Mouse (Mus musculus) embryonic facial prominence, embryonic 14.5 days (tissue): Measurements from ENCODE around the gene Taldo1. TPM values are rescaled to one million over a fixed set of nuclear protein-coding genes. Genes with fewer than 3 reads are reported as not detected.

Source experiments
- ATAC-seq: fragments of 200-750 bp; cut with Nextera tagmentation; 2 replicates; pipeline ENCODE4 v1.8.0; 2017; ENCODE audit warnings: low read depth, moderate number of reproducible peaks, moderate TSS enrichment
- DNase-seq: peaks from one replicate; pipeline ENCODE4 v3.0.0-alpha.2; 2015; ENCODE audit warnings: low spot score
- H3K27ac ChIP-seq: fragments of 300-500 bp; sonication (generic); replicated peaks from 2 replicates; pipeline ENCODE4 v1.5.1; 2014; ENCODE audit warnings: low read depth, mild to moderate bottlenecking, low read length, moderate library complexity
- H3K27me3 ChIP-seq: fragments of 300-500 bp; sonication (generic); replicated peaks from 2 replicates; pipeline ENCODE4 v1.6.1; 2014; ENCODE audit warnings: low read length; ENCODE audit not compliant: control insufficient read depth, insufficient read depth
- H3K36me3 ChIP-seq: fragments of 300-500 bp; sonication (generic); 2 replicates; pipeline ENCODE4 v1.6.1; 2014; ENCODE audit warnings: low read length, mixed read lengths; ENCODE audit not compliant: control insufficient read depth, insufficient read depth
- H3K4me1 ChIP-seq: fragments of 300-500 bp; sonication (generic); 2 replicates; pipeline ENCODE4 v1.6.1; 2014; ENCODE audit warnings: antibody characterized with exemption, low read length; ENCODE audit not compliant: control insufficient read depth, insufficient read depth
- H3K4me2 ChIP-seq: fragments of 300-500 bp; sonication (generic); 2 replicates; pipeline ENCODE4 v1.6.1; 2014; ENCODE audit warnings: low read depth, mild to moderate bottlenecking, low read length, moderate library complexity, mixed read lengths
- H3K4me3 ChIP-seq: fragments of 300-500 bp; sonication (generic); 2 replicates; pipeline ENCODE4 v1.5.1; 2014; ENCODE audit warnings: low read depth, mild to moderate bottlenecking, low read length
- H3K9ac ChIP-seq: fragments of 300-500 bp; sonication (generic); 2 replicates; pipeline ENCODE4 v1.6.1; 2014; ENCODE audit warnings: low read depth, mild to moderate bottlenecking, low read length, moderate library complexity, mixed read lengths
- H3K9me3 ChIP-seq: fragments of 300-500 bp; sonication (generic); 2 replicates; pipeline ENCODE4 v1.6.1; 2016; ENCODE audit warnings: low read length; ENCODE audit not compliant: control insufficient read depth
- WGBS: fragments of 180-500 bp; shearing (Covaris S2); extraction: QIAGEN DNeasy Blood & Tissue Kit; methylation state at CpG from one replicate; pipeline ENCODE4 v1.1.7; 2014; 5-methylcytosine and 5-hydroxymethylcytosine counted together
- polyA plus RNA-seq: library from polyadenylated mRNA; unstranded; fragments of >200 nt; fragmentation: Nextera tagmentation; extraction: Ambion mirVana; gene quantifications from 2 replicates; pipeline ENCODE4 v1.2.1, GENCODE M21; 2014

Taldo1 gene
- polyA plus RNA-seq, 1 experiment from 2014 or later: 248 TPM

DNA sequence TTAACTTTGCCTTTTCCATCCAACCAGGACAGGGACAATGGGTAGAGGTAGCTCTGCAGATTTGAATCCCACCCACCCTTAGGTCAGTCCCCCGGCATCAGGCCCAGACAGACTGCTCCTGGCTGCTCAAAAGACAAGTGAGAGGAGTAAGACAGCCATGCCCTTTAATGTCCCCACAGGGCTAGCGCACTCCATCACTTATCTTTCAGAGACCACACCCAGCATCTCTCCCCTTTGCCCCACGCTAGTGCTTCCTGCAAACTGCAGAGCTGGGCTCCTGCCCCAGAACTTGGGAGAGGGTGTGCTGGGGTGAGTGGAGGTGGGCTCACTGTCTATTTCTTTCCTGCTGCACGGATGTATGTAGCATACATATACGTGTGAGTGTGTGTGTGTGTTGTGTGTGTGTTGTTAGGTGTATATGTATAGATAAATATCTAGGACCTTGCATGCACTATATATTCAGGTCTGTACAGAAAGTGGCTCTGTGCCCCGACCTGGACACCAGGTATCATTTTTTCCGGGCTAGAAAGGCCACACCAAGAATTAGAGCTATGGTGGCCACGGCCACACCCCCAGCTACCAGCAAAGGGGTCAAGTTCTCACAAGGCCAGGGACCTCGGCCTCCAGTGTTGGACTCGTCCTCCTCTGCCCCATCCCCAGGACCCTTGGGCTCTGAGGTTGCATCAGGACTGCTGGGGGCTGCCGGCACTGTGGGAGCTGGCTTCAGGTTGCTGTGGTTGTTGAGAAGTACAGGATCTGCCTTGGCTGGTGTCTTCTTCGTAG, 35.1 kb downstream of the Taldo1 start:
- no peak overlapping the region for H3K9ac ChIP-seq
- DNase-seq (no peak), ATAC-seq (no peak)
- 78% methylated on average over 12 of the region's 12 CpGs for WGBS
- no peaks in the 10 kb centered on the region for H3K27me3 ChIP-seq
- H3K4me2 ChIP-seq: no peak overlapping the region
- H3K9me3 ChIP-seq: no peaks in the 10 kb centered on the region
- peaks cover 4% of the 10 kb centered on the region; the same call in 1 of the 2 replicates for H3K4me1 ChIP-seq
- H3K27ac ChIP-seq: no peak overlapping the region
- no peak overlapping the region for H3K4me3 ChIP-seq
- H3K36me3 ChIP-seq: peaks cover 20% of the 10 kb centered on the region

DNA sequence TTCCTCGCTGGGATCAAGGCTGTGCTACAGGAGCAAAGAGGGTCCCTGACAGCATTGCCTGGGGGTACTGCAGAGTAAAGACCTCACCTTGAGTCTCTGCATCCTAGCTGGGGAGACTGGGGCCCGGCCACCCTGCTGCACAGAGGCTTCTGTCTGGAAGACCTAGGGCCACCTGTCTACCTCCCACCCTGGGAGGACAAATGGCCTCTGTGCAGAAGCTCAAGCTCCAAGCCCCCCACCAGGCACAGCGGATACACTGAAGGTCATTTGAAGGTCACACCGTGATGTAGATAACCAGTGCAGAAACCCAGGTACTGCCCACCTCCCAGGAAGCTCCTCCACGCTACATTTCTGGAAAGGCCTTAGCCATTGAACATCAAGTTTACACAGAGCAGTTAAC, 36.7 kb downstream of the Taldo1 start:
- ATAC-seq: no peak
- Histone ChIP-seq H3K9ac (no peak overlapping the region; the same call in 1 of the 2 replicates), H3K4me1 (peaks cover 4% of the 10 kb centered on the region; the same call in 1 of the 2 replicates), H3K27me3 (no peaks in the 10 kb centered on the region), H3K27ac (no peak overlapping the region), H3K9me3 (no peaks in the 10 kb centered on the region), H3K4me2 (peak overlapping the region; percentile 47; the same call in 1 of the 2 replicates), H3K4me3 (peak overlapping the region; percentile 27), H3K36me3 (peaks cover 35% of the 10 kb centered on the region)
- 57% methylated on average over 5 of the region's 5 CpGs for WGBS
- no peak for DNase-seq

DNA sequence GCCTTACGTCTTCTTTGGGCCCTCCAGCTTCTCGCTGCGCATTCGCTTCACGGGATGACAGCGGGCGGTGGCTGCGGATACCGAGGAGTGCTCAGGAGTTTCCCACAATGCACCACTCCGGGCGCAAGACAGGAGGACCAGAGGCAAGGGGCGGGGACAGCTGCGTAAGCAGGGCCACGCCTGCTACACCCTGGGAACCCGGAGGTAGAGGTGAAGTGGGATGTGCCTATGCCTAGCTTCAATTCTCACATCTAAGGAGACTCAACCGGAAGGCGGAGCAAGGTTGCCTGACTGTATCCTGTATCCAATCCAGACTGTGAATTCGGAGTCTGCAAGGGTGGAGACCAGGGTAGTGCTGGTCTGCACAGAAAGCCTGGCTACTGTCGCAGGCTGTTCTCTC, 37.3 kb downstream of the Taldo1 start, which contains the start of gene Cend1:
Gene Cend1, minus strand, starts transcription at position 182 of the 400 bp plus-strand sequence.
- Histone ChIP-seq H3K27me3 (no peaks in the 10 kb centered on the region), H3K9ac (no peak within 1 kb of the TSS; the same call in 1 of the 2 replicates), H3K4me2 (peak within 1 kb of the TSS; percentile 47), H3K9me3 (no peaks in the 10 kb centered on the region), H3K4me3 (peak within 1 kb of the TSS; percentile 27), H3K4me1 (peaks cover 9% of the 10 kb centered on the region; the same call in 1 of the 2 replicates), H3K36me3 (peaks cover 36% of the 10 kb centered on the region), H3K27ac (no peak within 1 kb of the TSS; the same call in 1 of the 2 replicates)
- 2% methylated on average over 19 of the region's 19 CpGs for WGBS
- ATAC-seq (peak; percentile 81), DNase-seq (peak; percentile 79)

DNA sequence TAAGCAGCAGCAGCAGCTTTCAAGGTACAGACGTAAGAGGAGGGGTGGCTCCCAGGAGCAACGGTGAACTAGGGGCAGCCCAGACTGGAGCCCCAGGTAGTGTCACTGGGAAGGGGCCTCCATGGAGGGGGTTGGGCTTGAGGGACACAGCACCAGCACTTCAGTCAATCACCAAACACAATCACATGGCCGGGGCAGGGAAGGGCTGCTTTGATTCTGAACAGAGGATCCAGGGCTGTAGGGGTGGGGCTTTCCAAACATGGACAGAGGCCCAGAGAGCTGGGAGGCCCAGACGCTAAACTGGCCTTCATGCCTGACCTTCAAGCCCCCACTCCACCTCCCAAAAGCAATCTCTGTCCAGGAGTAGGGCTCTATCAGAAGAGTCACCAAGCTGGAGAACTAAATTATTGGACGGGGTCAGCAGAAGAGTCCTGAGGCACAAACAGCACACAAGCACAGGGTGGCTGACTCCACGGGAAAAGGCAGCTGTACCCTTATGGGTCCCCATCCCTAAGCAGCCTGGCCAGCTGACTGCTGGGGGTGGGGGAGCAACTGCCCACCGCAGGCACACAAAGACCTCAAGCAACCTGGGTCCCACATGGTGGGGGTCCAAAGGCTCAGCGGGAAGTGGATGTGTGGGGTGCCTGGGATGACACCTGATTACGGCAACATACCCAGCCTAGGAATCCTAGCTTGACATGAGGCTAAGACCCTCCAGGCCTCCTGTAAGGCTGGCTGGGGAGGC, 38.0 kb downstream of the Taldo1 start:
- Histone ChIP-seq H3K9ac (no peak overlapping the region), H3K27ac (no peak overlapping the region), H3K4me3 (no peak overlapping the region), H3K9me3 (no peaks in the 10 kb centered on the region), H3K4me2 (no peak overlapping the region), H3K36me3 (peaks cover 36% of the 10 kb centered on the region), H3K27me3 (no peaks in the 10 kb centered on the region), H3K4me1 (peaks cover 10% of the 10 kb centered on the region; the same call in 1 of the 2 replicates)
- WGBS: 64% methylated on average over 9 of the region's 9 CpGs
- no peak for DNase-seq
- ATAC-seq: no peak

DNA sequence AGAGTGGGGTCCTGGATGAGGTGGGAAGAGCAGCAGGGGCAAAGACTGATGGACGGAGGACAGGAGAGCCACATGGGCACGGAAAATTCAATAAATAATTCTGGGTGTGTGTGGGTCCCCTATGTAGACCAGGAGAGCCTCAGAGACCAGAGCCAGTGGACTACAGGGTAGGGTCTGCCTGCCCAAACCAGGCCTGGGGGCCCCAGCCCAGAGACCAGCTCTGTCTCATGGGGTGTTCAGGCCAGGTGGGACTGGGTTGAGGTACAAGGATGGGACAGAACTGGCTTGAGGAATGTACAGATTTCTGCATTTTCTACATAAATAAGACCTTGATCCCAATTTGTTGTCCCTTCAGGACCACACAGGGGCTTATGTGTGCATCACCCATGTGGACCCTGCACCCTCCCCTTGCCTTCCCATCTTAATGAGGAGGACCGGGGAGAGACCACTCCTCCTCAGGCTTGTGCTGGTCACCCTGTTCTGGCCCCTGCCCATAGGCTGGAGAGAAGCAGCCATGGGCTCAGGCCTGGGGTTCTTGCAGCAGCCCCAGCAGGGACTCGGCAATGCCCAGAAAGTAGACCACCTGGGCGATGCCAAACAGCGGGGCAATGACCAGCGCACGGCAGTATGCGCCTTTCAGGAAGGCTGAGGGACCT, 38.7 kb downstream of the Taldo1 start:
- Histone ChIP-seq H3K36me3 (peaks cover 36% of the 10 kb centered on the region), H3K27ac (no peak overlapping the region), H3K4me1 (peaks cover 14% of the 10 kb centered on the region; the same call in 1 of the 2 replicates), H3K4me2 (no peak overlapping the region), H3K4me3 (no peak overlapping the region), H3K27me3 (no peaks in the 10 kb centered on the region), H3K9ac (no peak overlapping the region), H3K9me3 (no peaks in the 10 kb centered on the region)
- no peak for ATAC-seq
- 97% methylated on average over 9 of the region's 9 CpGs for WGBS
- DNase-seq: no peak

DNA sequence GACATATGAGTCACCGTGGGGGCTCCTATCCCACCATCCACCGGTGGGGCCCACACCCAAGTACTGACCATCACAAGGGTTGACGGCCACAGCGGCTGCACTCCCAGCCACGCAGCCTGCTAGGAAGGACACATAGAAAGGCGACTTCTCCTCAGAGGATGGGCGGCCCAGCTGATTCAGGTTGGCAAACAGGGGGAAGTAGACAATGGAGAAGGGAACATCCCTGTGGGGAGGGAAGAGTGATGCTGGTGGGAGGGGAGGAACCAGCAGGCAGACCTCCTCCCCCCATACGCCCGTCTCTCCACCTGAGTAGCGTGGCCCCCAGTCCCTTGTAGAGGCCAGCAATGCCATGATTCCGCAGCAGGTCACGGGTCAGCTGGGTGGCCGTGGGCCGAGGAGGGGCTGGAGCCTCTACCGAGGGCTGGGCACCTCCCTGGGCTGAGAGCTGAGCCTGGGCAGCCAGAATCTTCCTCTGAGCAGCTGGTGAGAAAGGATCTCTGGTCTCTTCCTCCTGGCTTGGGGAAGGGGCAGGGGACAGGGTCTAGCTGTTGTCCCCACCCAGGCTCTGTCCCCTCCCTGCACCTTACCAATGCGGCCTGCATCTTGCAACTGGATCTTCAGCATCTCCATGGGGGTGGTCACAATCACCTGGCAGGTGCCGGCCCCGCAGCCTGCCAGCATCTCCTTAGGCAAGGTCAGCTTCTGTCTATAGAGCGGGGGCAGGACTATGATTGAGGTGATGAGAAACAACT, 39.6 kb downstream of the Taldo1 start:
- no peak for DNase-seq
- Histone ChIP-seq H3K9ac (no peak overlapping the region), H3K36me3 (peaks cover 36% of the 10 kb centered on the region), H3K4me2 (no peak overlapping the region), H3K4me1 (peaks cover 21% of the 10 kb centered on the region; the same call in 1 of the 2 replicates), H3K27ac (no peak overlapping the region), H3K27me3 (no peaks in the 10 kb centered on the region), H3K9me3 (no peaks in the 10 kb centered on the region), H3K4me3 (no peak overlapping the region)
- no peak for ATAC-seq
- 92% methylated on average over 16 of the region's 19 CpGs for WGBS

DNA sequence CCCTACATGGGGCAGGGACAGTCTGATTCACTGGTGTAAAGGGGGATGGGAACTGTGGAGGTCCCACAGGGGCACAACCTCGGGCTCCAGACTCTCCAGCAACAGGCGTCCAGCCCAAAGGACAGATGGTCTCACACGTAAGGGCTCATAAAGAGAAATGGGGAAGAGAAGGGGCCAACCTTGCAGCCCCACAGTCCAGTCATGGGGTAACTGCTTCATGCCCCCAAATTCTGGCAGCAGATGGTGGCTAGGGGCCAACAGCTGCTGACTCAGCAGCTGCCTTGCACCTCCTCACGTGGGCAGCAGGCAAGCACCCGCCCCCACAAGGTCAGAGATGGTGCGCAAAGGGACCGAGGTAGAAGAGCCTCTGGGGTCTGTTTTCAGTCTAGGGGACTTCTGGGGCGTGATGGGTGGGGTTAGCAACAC, 40.2 kb downstream of the Taldo1 start:
- H3K4me1 ChIP-seq: peaks cover 26% of the 10 kb centered on the region; the same call in 1 of the 2 replicates
- WGBS: 78% methylated on average over 6 of the region's 8 CpGs
- H3K9me3 ChIP-seq: no peaks in the 10 kb centered on the region
- DNase-seq: no peak
- no peak for ATAC-seq
- H3K36me3 ChIP-seq: peaks cover 36% of the 10 kb centered on the region
- H3K27me3 ChIP-seq: no peaks in the 10 kb centered on the region
- no peak overlapping the region for H3K4me2 ChIP-seq
- H3K4me3 ChIP-seq: no peak overlapping the region
- no peak overlapping the region for H3K9ac ChIP-seq
- no peak overlapping the region for H3K27ac ChIP-seq
